Mouse (Mus musculus) lung, postnatal 36 days (tissue): Measurements from ENCODE around the gene Zfp414.

ENCODE experiments used
- DNase-seq: peaks from one replicate; pipeline ENCODE4 v3.0.0; 2022; ENCODE audit warnings: mixed read lengths

The Zfp414 gene

GRCm38 (mm10) chr17:33666813-33667212, 37.9 kb downstream of the Zfp414 start:
- DNase-seq: no peak

- no peak for DNase-seq
These were observed 40.8 kb downstream of the Zfp414 start for GRCm38 (mm10) chr17:33669681-33670080.

- no peak for DNase-seq
These were observed 44.9 kb downstream of the Zfp414 start for GRCm38 (mm10) chr17:33673837-33674236.

- peak; percentile 83 for DNase-seq
These were observed 46.6 kb downstream of the Zfp414 start for GRCm38 (mm10) chr17:33675452-33675851.

- DNase-seq: no peak
These were observed 47.2 kb downstream of the Zfp414 start for GRCm38 (mm10) chr17:33676086-33676485.

- DNase-seq: no peak
These were observed 49.9 kb downstream of the Zfp414 start for GRCm38 (mm10) chr17:33678771-33679170.
